Mouse (Mus musculus) embryonic facial prominence, embryonic 13.5 days (tissue): Measurements from ENCODE around the gene Rusc1. TPM values are rescaled to one million over a fixed set of nuclear protein-coding genes. Genes with fewer than 3 reads are reported as not detected.

ENCODE experiments used
- ATAC-seq: fragments of 200-750 bp; cut with Nextera tagmentation; 2 replicates; pipeline ENCODE4 v1.8.0; 2017; ENCODE audit warnings: low read depth; ENCODE audit not compliant: insufficient number of reproducible peaks, insufficient read depth, low FRiP score, low TSS enrichment
- H3K27ac ChIP-seq: fragments of 300-500 bp; sonication (generic); 2 replicates; pipeline ENCODE4 v1.5.1; 2015; ENCODE audit warnings: moderate library complexity, mild to moderate bottlenecking, inconsistent platforms
- H3K27me3 ChIP-seq: fragments of 300-500 bp; sonication (generic); 2 replicates; pipeline ENCODE4 v1.6.1; 2015; ENCODE audit warnings: mild to moderate bottlenecking, inconsistent platforms
- H3K36me3 ChIP-seq: fragments of 300-500 bp; sonication (generic); 2 replicates; pipeline ENCODE4 v1.6.1; 2015; ENCODE audit warnings: mild to moderate bottlenecking, inconsistent platforms
- H3K4me1 ChIP-seq: fragments of 300-500 bp; sonication (generic); 2 replicates; pipeline ENCODE4 v1.6.1; 2015; ENCODE audit warnings: inconsistent platforms
- H3K4me2 ChIP-seq: fragments of 300-500 bp; sonication (generic); 2 replicates; pipeline ENCODE4 v1.6.1; 2015; ENCODE audit warnings: moderate library complexity, mild to moderate bottlenecking, inconsistent platforms
- H3K4me3 ChIP-seq: fragments of 300-500 bp; sonication (generic); 2 replicates; pipeline ENCODE4 v1.5.1; 2015; ENCODE audit warnings: mild to moderate bottlenecking, inconsistent platforms
- H3K9ac ChIP-seq: fragments of 300-500 bp; sonication (generic); 2 replicates; pipeline ENCODE4 v1.6.1; 2015; ENCODE audit warnings: mild to moderate bottlenecking, inconsistent platforms
- H3K9me3 ChIP-seq: fragments of 300-500 bp; sonication (generic); 2 replicates; pipeline ENCODE4 v1.6.1; 2016; ENCODE audit warnings: inconsistent platforms
- WGBS: fragments of 180-500 bp; shearing (Covaris S2); methylation state at CpG from one replicate; pipeline ENCODE4 v1.1.7; 2015; ENCODE audit warnings: mixed read lengths; 5-methylcytosine and 5-hydroxymethylcytosine counted together
- polyA plus RNA-seq: library from polyadenylated mRNA; unstranded; fragments of >200 nt; fragmentation: Nextera tagmentation; extraction: Ambion mirVana; gene quantifications from 2 replicates; pipeline ENCODE4 v1.2.1, GENCODE M21; 2015

The Rusc1 gene
- polyA plus RNA-seq, 1 experiment from 2014 or later: 23.3 TPM

DNA sequence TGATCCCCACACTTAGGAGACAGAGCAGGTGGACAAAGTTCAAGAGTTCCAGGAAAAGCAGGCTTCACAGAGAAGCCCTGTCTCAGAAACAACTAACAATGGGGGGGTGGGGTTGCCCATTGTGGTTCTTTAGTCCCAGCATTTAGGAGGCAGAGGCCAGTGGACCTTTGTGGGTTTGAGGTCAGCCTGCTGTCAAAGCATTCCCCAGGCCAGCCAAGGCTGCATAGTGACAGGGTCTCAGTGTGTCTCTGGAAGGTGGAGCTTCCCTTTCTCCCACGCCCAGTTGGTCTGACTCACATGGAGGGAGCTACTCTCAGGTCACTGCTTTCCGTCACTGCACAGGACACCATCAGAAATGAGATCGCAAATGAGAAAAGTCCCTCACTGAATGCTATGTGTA is 31.4 kb downstream of the Rusc1 start:
- Histone ChIP-seq H3K9ac (no peak overlapping the region), H3K36me3 (peaks cover 90% of the 10 kb centered on the region), H3K9me3 (no peaks in the 10 kb centered on the region), H3K27me3 (no peaks in the 10 kb centered on the region), H3K4me3 (no peak overlapping the region), H3K27ac (no peak overlapping the region), H3K4me1 (no peaks in the 10 kb centered on the region), H3K4me2 (no peak overlapping the region)
- no peak for ATAC-seq
- 86% methylated on average over 3 of the region's 3 CpGs for WGBS

DNA sequence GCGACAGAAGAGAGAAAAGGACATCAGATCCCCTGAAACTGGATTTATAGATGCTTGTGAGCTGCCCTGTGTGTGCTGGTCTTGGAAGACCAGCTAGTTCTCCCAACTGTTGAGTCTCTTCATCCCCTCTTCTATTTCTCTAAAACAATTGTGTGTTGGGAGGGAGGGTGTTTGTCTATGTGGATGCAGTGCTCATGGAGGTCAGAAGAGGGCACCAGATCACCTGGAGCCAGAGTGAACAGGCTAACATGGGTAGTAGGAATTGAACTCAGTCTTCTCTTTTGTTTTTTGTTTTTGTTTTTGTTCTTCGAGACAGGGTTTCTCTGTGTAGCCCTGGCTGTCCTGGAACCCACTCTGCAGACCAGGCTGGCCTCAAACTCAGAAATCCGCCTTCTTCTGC is 34.3 kb downstream of the Rusc1 start:
- WGBS: 82% methylated on average over 3 of the region's 3 CpGs
- Histone ChIP-seq H3K4me3 (no peak overlapping the region), H3K27ac (no peak overlapping the region), H3K27me3 (no peaks in the 10 kb centered on the region), H3K4me2 (no peak overlapping the region), H3K9me3 (no peaks in the 10 kb centered on the region), H3K9ac (no peak overlapping the region), H3K4me1 (no peaks in the 10 kb centered on the region), H3K36me3 (peaks cover 92% of the 10 kb centered on the region)
- no peak for ATAC-seq

- WGBS: 95% methylated on average over 9 of the region's 9 CpGs
- ATAC-seq: no peak
Measured at GRCm38 (mm10) chr3:89058361-89058760, 34.8 kb downstream of the Rusc1 start.

GRCm38 (mm10) chr3:89043359-89043758 is 49.8 kb downstream of the Rusc1 start:
- Histone ChIP-seq H3K9me3 (no peaks in the 10 kb centered on the region), H3K27me3 (no peaks in the 10 kb centered on the region), H3K9ac (no peak overlapping the region), H3K4me1 (no peaks in the 10 kb centered on the region), H3K4me3 (no peak overlapping the region), H3K4me2 (no peak overlapping the region), H3K27ac (no peak overlapping the region), H3K36me3 (peaks cover 81% of the 10 kb centered on the region)
- 88% methylated on average over 4 of the region's 4 CpGs for WGBS
- no peak for ATAC-seq

More at GRCm38 (mm10) chr3:89058361-89058760, 34.8 kb downstream of the Rusc1 start:
- Histone ChIP-seq H3K4me3 (no peak overlapping the region), H3K27me3 (no peaks in the 10 kb centered on the region), H3K27ac (no peak overlapping the region), H3K9ac (no peak overlapping the region), H3K4me1 (no peaks in the 10 kb centered on the region), H3K4me2 (no peak overlapping the region), H3K9me3 (no peaks in the 10 kb centered on the region), H3K36me3 (peaks cover 92% of the 10 kb centered on the region)

Other genes starting within 250 kb of the Rusc1 start
- 40.7 and 43.2 TPM in 2 replicates for gene Msto1, start 179.3 kb downstream of the Rusc1 start, polyA plus RNA-seq
- gene Ash1l, start 142.7 kb downstream of the Rusc1 start, polyA plus RNA-seq: 29.4 and 30.6 TPM in 2 replicates
- 147 and 158 TPM in 2 replicates for gene Dap3, start 142.1 kb downstream of the Rusc1 start, polyA plus RNA-seq
- not detected in 2 replicates for gene Gm43738, start 7.8 kb upstream of the Rusc1 start, polyA plus RNA-seq
- 193 and 231 TPM in 2 replicates for gene Fdps, start 8.6 kb upstream of the Rusc1 start, polyA plus RNA-seq
- gene Pklr, start 42.8 kb upstream of the Rusc1 start, polyA plus RNA-seq: 2.0 TPM in 1 of 2 replicates, not detected in the other
- 3.6 and 4.3 TPM in 2 replicates for gene Hcn3, start 66.9 kb upstream of the Rusc1 start, polyA plus RNA-seq
- 39.9 and 41.8 TPM in 2 replicates for gene Clk2, start 71.5 kb upstream of the Rusc1 start, polyA plus RNA-seq
- 115 and 125 TPM in 2 replicates for gene Scamp3, start 84.2 kb upstream of the Rusc1 start, polyA plus RNA-seq
- gene Fam189b, start 89.8 kb upstream of the Rusc1 start, polyA plus RNA-seq: 31.5 and 32.6 TPM in 2 replicates
- gene Gba, start 109.6 kb upstream of the Rusc1 start, polyA plus RNA-seq: 34.7 TPM in 2 replicates
- 42.0 and 48.1 TPM in 2 replicates for gene Thbs3, start 121.9 kb upstream of the Rusc1 start, polyA plus RNA-seq
- 182 and 212 TPM in 2 replicates for gene Mtx1, start 133.8 kb upstream of the Rusc1 start, polyA plus RNA-seq
- 1.5 and 1.6 TPM in 2 replicates for gene Muc1, start 135.7 kb upstream of the Rusc1 start, polyA plus RNA-seq
- 300 and 361 TPM in 2 replicates for gene Krtcap2, start 152.7 kb upstream of the Rusc1 start, polyA plus RNA-seq
- gene Trim46, start 153.0 kb upstream of the Rusc1 start, polyA plus RNA-seq: 7.0 and 9.7 TPM in 2 replicates
- 120 and 147 TPM in 2 replicates for gene Dpm3, start 166.0 kb upstream of the Rusc1 start, polyA plus RNA-seq
- 67.4 and 68.6 TPM in 2 replicates for gene Slc50a1, start 177.3 kb upstream of the Rusc1 start, polyA plus RNA-seq
- 40.7 and 43.1 TPM in 2 replicates for gene Efna1, start 187.8 kb upstream of the Rusc1 start, polyA plus RNA-seq
- 22.6 and 26.6 TPM in 2 replicates for gene Efna3, start 229.7 kb upstream of the Rusc1 start, polyA plus RNA-seq
- 46.5 and 50.1 TPM in 2 replicates for gene Efna4, start 244.7 kb upstream of the Rusc1 start, polyA plus RNA-seq